Mouse (Mus musculus) lung, adult 2 months (tissue): ENCODE results near the gene Slc7a6.

Experiments
- CTCF ChIP-seq: fragments of 200-500 bp; IDR thresholded peaks from 2 replicates; pipeline ENCODE4 v1.5.1; 2011; ENCODE audit warnings: mild to moderate bottlenecking, low read length, control low read depth; ENCODE audit not compliant: insufficient read depth
- POLR2A ChIP-seq: fragments of 200-500 bp; IDR thresholded peaks from 2 replicates; pipeline ENCODE4 v1.6.1; 2011; ENCODE audit warnings: low read depth, mild to moderate bottlenecking, control low read depth, low read length, borderline replicate concordance; ENCODE audit errors: extremely low read depth

DNA sequence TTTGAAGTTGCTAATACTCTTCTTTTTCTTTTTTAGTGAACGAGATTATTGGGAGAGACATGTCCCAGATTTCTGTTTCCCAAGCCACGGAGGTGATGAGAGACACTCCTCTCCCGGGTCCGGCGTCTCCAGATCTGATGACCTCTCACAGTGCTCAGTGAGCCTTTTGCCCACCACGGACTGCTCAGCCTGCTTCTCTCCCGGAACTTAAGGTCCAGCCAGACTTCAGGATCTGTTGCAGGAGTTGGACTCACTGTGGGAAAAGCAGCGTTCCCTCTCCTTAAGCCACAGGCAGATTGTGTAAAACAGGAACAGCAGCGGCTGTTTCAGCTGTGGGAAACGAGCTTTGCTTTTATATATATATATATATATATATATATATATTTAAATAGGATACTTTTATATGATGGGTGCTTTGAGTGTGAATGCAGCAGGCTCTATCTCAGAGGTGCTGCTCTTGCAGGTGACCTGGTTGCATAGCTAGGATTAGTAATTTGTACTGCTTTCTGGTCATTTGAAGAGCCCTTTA, 40.7 kb upstream of the Slc7a6 start:
- TF ChIP-seq POLR2A (no peak), CTCF (no peak)
